ENCODE assay signal across 12 mouse cellular contexts in genomic region chr10:107273848-107274247, GRCm38 (mm10). TPM values are rescaled to one million over a fixed set of nuclear protein-coding genes. Genes with fewer than 3 reads are reported as not detected.
DNase-seq lines count a peak whose midpoint lies in the region; ATAC-seq and TF ChIP-seq lines count a peak whose summit lies in the region.
"Had no signal": no experiment of that assay in that cellular context is flagged by ENCODE, and none has a peak within 500 bp of the region (broad histone marks: within the 10 kb centered on the region; RNA-seq: fewer than 3 reads in every experiment).

No protein-coding gene starts in this region.

- ATAC-seq in intestine, postnatal 0 days, result no peak
- ATAC-seq in intestine, embryonic 15.5 days, result no peak
- ATAC-seq in megakaryocyte progenitor cell, adult 5-6 weeks (replicated peaks; ENCODE audit: poor library complexity), result peak; percentile 30; the same call in 1 of the 2 replicates
- ATAC-seq in forebrain, embryonic 11.5 days (replicated peaks; ENCODE audit: low FRiP score), result no peak

- H3K9me3 ChIP-seq in intestine, postnatal 0 days (ENCODE audit: control insufficient read depth), result no peaks in the 10 kb centered on the region
- H3K9me3 ChIP-seq in intestine, embryonic 15.5 days, result no peaks in the 10 kb centered on the region
- H3K9me3 ChIP-seq in forebrain, embryonic 11.5 days (ENCODE audit: control insufficient read depth, low read length), result no peaks in the 10 kb centered on the region

- H3K9ac ChIP-seq in intestine, postnatal 0 days (ENCODE audit: low read depth, low read length), result no peak overlapping the region
- H3K9ac ChIP-seq in intestine, embryonic 15.5 days, result no peak overlapping the region
- no peak overlapping the region for H3K9ac ChIP-seq in forebrain, embryonic 11.5 days (ENCODE audit: low read length)
- H3K9ac ChIP-seq: liver, embryonic 14.5 days had no signal

- peak; percentile 36 for DNase-seq in ES-CJ7 (ENCODE audit: low read depth, low spot score)
- DNase-seq in cerebellum, postnatal 25 days, result peak; percentile 62 to 75
- DNase-seq in left cerebral cortex, adult 9 months (ENCODE audit: low spot score in 2 of 2), result no peak
- DNase-seq in forebrain, embryonic 11.5 days (ENCODE audit: low spot score), result no peak
- no peak for DNase-seq in thymus, postnatal 10 days (ENCODE audit: low spot score in 2 of 2)
- DNase-seq: adrenal gland, adult 8-10 months had no signal

- H3K27ac ChIP-seq in intestine, postnatal 0 days (ENCODE audit: low read depth, low read length), result no peak overlapping the region
- H3K27ac ChIP-seq in intestine, embryonic 15.5 days, result no peak overlapping the region
- H3K27ac ChIP-seq in forebrain, embryonic 11.5 days (ENCODE audit: low read depth, low read length), result no peak overlapping the region
- H3K27ac ChIP-seq: liver, embryonic 14.5 days had no signal

- H3K4me3 ChIP-seq in intestine, postnatal 0 days (ENCODE audit: low read depth, low read length), result no peak overlapping the region
- H3K4me3 ChIP-seq in intestine, embryonic 15.5 days (replicated peaks), result no peak overlapping the region
- H3K4me3 ChIP-seq in forebrain, embryonic 11.5 days (ENCODE audit: low read depth, low read length), result no peak overlapping the region

- peaks cover 18% of the 10 kb centered on the region; the same call in 1 of the 2 replicates for H3K27me3 ChIP-seq in intestine, postnatal 0 days (replicated peaks; ENCODE audit: control insufficient read depth, insufficient read depth, low read length)
- 0 out of 2 replicates have a peak, but pooled peaks cover 3% of the 10 kb centered on the region for H3K27me3 ChIP-seq in intestine, embryonic 15.5 days (replicated peaks)
- H3K27me3 ChIP-seq in forebrain, embryonic 11.5 days (ENCODE audit: control insufficient read depth, insufficient read depth, low read length), result peaks cover 13% of the 10 kb centered on the region
- H3K27me3 ChIP-seq: CH12.LX had no signal

- WGBS in intestine, postnatal 0 days, result 49% methylated on average over 6 of the region's 6 CpGs
- WGBS in intestine, embryonic 15.5 days, result 51% methylated on average over 6 of the region's 6 CpGs
- WGBS in forebrain, embryonic 11.5 days, result 44% methylated on average over 6 of the region's 6 CpGs

- H3K36me3 ChIP-seq in intestine, postnatal 0 days (ENCODE audit: control insufficient read depth, insufficient read depth), result no peaks in the 10 kb centered on the region
- no peaks in the 10 kb centered on the region for H3K36me3 ChIP-seq in intestine, embryonic 15.5 days
- no peaks in the 10 kb centered on the region for H3K36me3 ChIP-seq in forebrain, embryonic 11.5 days (ENCODE audit: control insufficient read depth, insufficient read depth, low read length)

- no peak overlapping the region for H3K4me2 ChIP-seq in intestine, postnatal 0 days (replicated peaks; ENCODE audit: low read depth)
- H3K4me2 ChIP-seq in intestine, embryonic 15.5 days (replicated peaks), result no peak overlapping the region
- no peak overlapping the region for H3K4me2 ChIP-seq in forebrain, embryonic 11.5 days (ENCODE audit: low read depth, low read length, severe bottlenecking)

- TF ChIP-seq CTCF in intestine, postnatal 0 days (IDR thresholded peaks at IDR 0.05; ENCODE audit: low read depth), result peak; percentile 58

- no peaks in the 10 kb centered on the region for H3K4me1 ChIP-seq in intestine, postnatal 0 days (replicated peaks; ENCODE audit: control insufficient read depth, insufficient read depth, low read length)
- H3K4me1 ChIP-seq in intestine, embryonic 15.5 days (replicated peaks), result no peaks in the 10 kb centered on the region
- H3K4me1 ChIP-seq in forebrain, embryonic 11.5 days (replicated peaks; ENCODE audit: control insufficient read depth, insufficient read depth, low read length), result no peaks in the 10 kb centered on the region

RNA-seq across cellular contexts. Expression of gene Lin7a, which starts 2.4 kb away (rescaled TPM):
- polyA plus RNA-seq in intestine, postnatal 0 days (2015; fragmentation: Nextera tagmentation; extraction: Ambion mirVana), result 0.90 and 0.92 TPM in 2 replicates
- 4.5 and 4.7 TPM in 2 replicates for polyA plus RNA-seq in intestine, embryonic 15.5 days (2015; fragmentation: Nextera tagmentation; extraction: Ambion mirVana)
- not detected in 2 replicates for total RNA-seq in megakaryocyte progenitor cell, adult 5-6 weeks (2015)
- total RNA-seq in megakaryocyte progenitor cell, adult 5-6 weeks (2017), result not detected in 2 replicates
- polyA plus RNA-seq in forebrain, embryonic 11.5 days (2014; fragmentation: Nextera tagmentation; extraction: Ambion mirVana), result 3.6 and 3.9 TPM in 2 replicates
- total RNA-seq: CH12.LX; neutrophil, adult 5-6 weeks had no signal

Comparison
In these comparisons a context has a peak if more than half of its experiments do, and no peak if none do; other contexts are left out.
1. DNase-seq: peak in ES-CJ7 (single experiment) and cerebellum, postnatal 25 days (2 of 2); none in left cerebral cortex, adult 9 months (0 of 2), forebrain, embryonic 11.5 days (single experiment) and thymus, postnatal 10 days (0 of 2).